Mouse (Mus musculus): ENCODE measurements at regions not wholly inside any gene's neighbourhood (a gene's known extent, or its start where the extent isn't known, plus 50 kb on each side); places are given as distances from the start of the nearest gene placed in this dataset.
A peak's percentile ranks its signal among the peaks of the same experiment; 100 is the strongest.

GRCm38 (mm10) chr6:22802399-22803092, 72.8 kb upstream of the Ptprz1 start:
- TF ChIP-seq CTCF (IDR thresholded peaks at IDR 0.05; ENCODE audit: low read depth): peak; percentile 28
- Histone ChIP-seq H3K27me3 (ENCODE audit: insufficient read depth, low read length) (no peaks in the 10 kb centered on the region), H3K4me2 (ENCODE audit: low read depth) (no peak overlapping the region), H3K4me1 (ENCODE audit: insufficient read depth) (no peaks in the 10 kb centered on the region), H3K9me3 (ENCODE audit: low read length) (no peaks in the 10 kb centered on the region), H3K4me3 (ENCODE audit: low read depth, low read length) (no peak overlapping the region), H3K27ac (ENCODE audit: low read depth, low read length) (no peak overlapping the region), H3K36me3 (ENCODE audit: insufficient read depth) (no peaks in the 10 kb centered on the region), H3K9ac (no peak overlapping the region)
- 24% methylated on average over 12 of the region's 12 CpGs for WGBS
- ATAC-seq: peak; percentile 55; the same call in 1 of the 2 replicates
- DNase-seq: no peak

- no peak overlapping the region for H3K27ac ChIP-seq (ENCODE audit: low read depth, low read length)
- H3K27me3 ChIP-seq (ENCODE audit: insufficient read depth, low read length): no peaks in the 10 kb centered on the region
- H3K9me3 ChIP-seq (ENCODE audit: low read length): no peaks in the 10 kb centered on the region
- no peak overlapping the region for H3K4me2 ChIP-seq (ENCODE audit: low read depth)
- no peaks in the 10 kb centered on the region for H3K36me3 ChIP-seq (ENCODE audit: insufficient read depth)
- H3K9ac ChIP-seq: no peak overlapping the region
- 88% methylated on average over 4 of the region's 4 CpGs for WGBS
- DNase-seq: no peak
- no peak for TF ChIP-seq CTCF (IDR thresholded peaks at IDR 0.05; ENCODE audit: low read depth)
- no peaks in the 10 kb centered on the region for H3K4me1 ChIP-seq (ENCODE audit: insufficient read depth)
- ATAC-seq: no peak
- no peak overlapping the region for H3K4me3 ChIP-seq (ENCODE audit: low read depth, low read length)
These were observed 71.4 kb upstream of the Ptprz1 start for GRCm38 (mm10) chr6:22803886-22804285.

GRCm38 (mm10) chr6:22825086-22825768, 50.1 kb upstream of the Ptprz1 start:
- no peak overlapping the region for H3K27ac ChIP-seq (ENCODE audit: low read depth, low read length)
- H3K27me3 ChIP-seq (ENCODE audit: insufficient read depth, low read length): no peaks in the 10 kb centered on the region
- no peak for TF ChIP-seq CTCF (IDR thresholded peaks at IDR 0.05; ENCODE audit: low read depth)
- DNase-seq (peak; percentile 72), ATAC-seq (peak; percentile 70)
- no peaks in the 10 kb centered on the region for H3K4me1 ChIP-seq (ENCODE audit: insufficient read depth)
- H3K4me2 ChIP-seq (ENCODE audit: low read depth): no peak overlapping the region
- no peak overlapping the region for H3K9ac ChIP-seq
- H3K4me3 ChIP-seq (ENCODE audit: low read depth, low read length): no peak overlapping the region
- WGBS: 56% methylated on average over 1 of the region's 1 CpGs
- H3K9me3 ChIP-seq (ENCODE audit: low read length): no peaks in the 10 kb centered on the region
- H3K36me3 ChIP-seq (ENCODE audit: insufficient read depth): no peaks in the 10 kb centered on the region

Small RNA genes in the stretch of these regions (microRNA-seq; reads per million reads assigned to microRNA genes)
- 0 reads per million in 2 experiments for gene Gm25942
